Comparison of ENCODE assay signal across 18 mouse cellular contexts in the genomic region with DNA sequence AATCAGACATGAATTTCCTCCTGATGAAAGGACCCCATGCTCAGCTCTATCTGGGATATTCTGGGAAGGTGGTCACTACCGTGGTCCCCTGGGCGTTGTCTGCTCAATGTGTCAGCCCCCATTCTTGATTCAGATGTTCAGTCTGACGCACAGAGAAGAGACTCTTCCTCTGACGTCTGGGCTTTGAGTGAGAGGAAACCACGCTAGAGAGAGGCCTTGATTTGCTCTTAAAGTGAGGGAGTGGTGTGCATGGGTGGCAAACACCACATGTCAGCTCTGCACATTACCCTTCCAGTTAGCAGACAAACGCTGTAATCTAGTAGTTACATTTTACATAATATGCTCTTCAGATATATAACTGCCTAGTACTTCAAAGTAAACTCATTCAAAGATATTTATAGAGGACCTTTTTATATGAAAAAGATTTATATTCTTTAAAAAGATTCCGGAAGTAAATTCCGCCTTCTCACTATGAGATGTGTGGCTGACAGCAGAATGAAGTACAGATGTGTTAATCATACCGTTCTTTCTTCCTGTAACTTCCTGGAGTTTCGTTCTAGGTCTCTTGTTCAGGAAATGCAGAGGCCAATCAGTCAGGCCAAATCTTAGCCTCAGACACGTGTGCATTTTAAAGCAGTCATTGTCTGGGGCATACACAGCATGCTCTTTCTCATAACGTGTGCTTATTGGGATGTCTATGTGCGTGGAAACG.
DNase-seq lines count a peak whose midpoint lies in the region; ATAC-seq and TF ChIP-seq lines count a peak whose summit lies in the region.
"Had no signal": no experiment of that assay in that cellular context is flagged by ENCODE, and none has a peak within 500 bp of the region (broad histone marks: within the 10 kb centered on the region; RNA-seq: fewer than 3 reads in every experiment).

No protein-coding gene starts in this region.

- H3K27ac ChIP-seq in heart, embryonic 16.5 days (ENCODE audit: low read length): peak overlapping the region; percentile 48; the same call in 1 of the 2 replicates
- peak overlapping the region; percentile 29; the same call in 1 of the 2 replicates for H3K27ac ChIP-seq in lung, embryonic 15.5 days
- H3K27ac ChIP-seq: hindbrain, embryonic 10.5 days; limb, embryonic 12.5 days; midbrain, embryonic 13.5 days; neural tube, embryonic 12.5 days had no signal

- H3K4me1 ChIP-seq in heart, embryonic 16.5 days (ENCODE audit: control insufficient read depth, insufficient read depth, low read length): peaks cover 10% of the 10 kb centered on the region
- peaks cover 19% of the 10 kb centered on the region for H3K4me1 ChIP-seq in lung, embryonic 15.5 days
- H3K4me1 ChIP-seq in lung, adult 2 months (ENCODE audit: control insufficient read depth, insufficient read depth, low read length): no peaks in the 10 kb centered on the region; the same call in 1 of the 2 replicates
- H3K4me1 ChIP-seq: hindbrain, embryonic 10.5 days; midbrain, embryonic 13.5 days; neural tube, embryonic 12.5 days had no signal

- no peak overlapping the region for H3K9ac ChIP-seq in heart, embryonic 16.5 days (ENCODE audit: low read length)
- no peak overlapping the region for H3K9ac ChIP-seq in lung, embryonic 15.5 days
- H3K9ac ChIP-seq: limb, embryonic 12.5 days; midbrain, embryonic 13.5 days; neural tube, embryonic 12.5 days had no signal

- H3K4me3 ChIP-seq in heart, embryonic 16.5 days (ENCODE audit: low read length): no peak overlapping the region
- H3K4me3 ChIP-seq in lung, embryonic 15.5 days: no peak overlapping the region
- no peak overlapping the region for H3K4me3 ChIP-seq in lung, adult 2 months (replicated peaks; ENCODE audit: extremely low read depth, low read depth, low read length)
- H3K4me3 ChIP-seq: hindbrain, embryonic 10.5 days; limb, embryonic 12.5 days; midbrain, embryonic 13.5 days; neural tube, embryonic 12.5 days had no signal

- no peak for TF ChIP-seq CTCF in lung, adult 2 months (IDR thresholded peaks at IDR 0.05; ENCODE audit: insufficient read depth, low read length)

- no peak for TF ChIP-seq POLR2A in lung, adult 2 months (IDR thresholded peaks at IDR 0.05; ENCODE audit: borderline replicate concordance, extremely low read depth, low read depth, low read length)

- no peak overlapping the region for H3K4me2 ChIP-seq in heart, embryonic 16.5 days (ENCODE audit: low read depth, low read length)
- H3K4me2 ChIP-seq in lung, embryonic 15.5 days: no peak overlapping the region
- H3K4me2 ChIP-seq: limb, embryonic 12.5 days; midbrain, embryonic 13.5 days; neural tube, embryonic 12.5 days had no signal

- intact Hi-C loops in heart, postnatal 10 days (cut with DNase I): no loop called here

- H3K36me3 ChIP-seq in heart, embryonic 16.5 days (ENCODE audit: control insufficient read depth, insufficient read depth): no peaks in the 10 kb centered on the region
- H3K36me3 ChIP-seq in lung, embryonic 15.5 days: no peaks in the 10 kb centered on the region
- H3K36me3 ChIP-seq: hindbrain, embryonic 10.5 days; limb, embryonic 12.5 days; midbrain, embryonic 13.5 days; neural tube, embryonic 12.5 days had no signal

- no peaks in the 10 kb centered on the region for H3K27me3 ChIP-seq in heart, embryonic 16.5 days (ENCODE audit: control insufficient read depth, insufficient read depth, low read length)
- no peaks in the 10 kb centered on the region for H3K27me3 ChIP-seq in lung, embryonic 15.5 days
- H3K27me3 ChIP-seq: limb, embryonic 12.5 days; midbrain, embryonic 13.5 days; neural tube, embryonic 12.5 days; Patski had no signal

- ATAC-seq in heart, embryonic 16.5 days (replicated peaks; ENCODE audit: extremely low read depth, insufficient read depth, low FRiP score): no peak
- ATAC-seq in lung, embryonic 15.5 days (ENCODE audit: borderline replicate concordance, extremely low read depth, low FRiP score, low TSS enrichment): peak; percentile 31; the same call in 1 of the 2 replicates
- ATAC-seq in megakaryocyte progenitor cell, adult 5-6 weeks (replicated peaks; ENCODE audit: poor library complexity): peak; percentile 42
- ATAC-seq: forebrain, embryonic 14.5 days; midbrain, embryonic 13.5 days; Patski had no signal

- no peaks in the 10 kb centered on the region for H3K9me3 ChIP-seq in heart, embryonic 16.5 days (replicated peaks; ENCODE audit: control insufficient read depth, low read length)
- H3K9me3 ChIP-seq in lung, embryonic 15.5 days: no peaks in the 10 kb centered on the region
- H3K9me3 ChIP-seq: hindbrain, embryonic 10.5 days; limb, embryonic 12.5 days; midbrain, embryonic 13.5 days; neural tube, embryonic 12.5 days had no signal

- 44% methylated on average over 14 of the region's 14 CpGs for WGBS in heart, embryonic 16.5 days
- WGBS in lung, embryonic 15.5 days: 38% methylated on average over 14 of the region's 14 CpGs
- 30% methylated on average over 14 of the region's 14 CpGs for WGBS in lung, adult 2 months

- no peak for DNase-seq in heart, postnatal 10 days
- no peak for DNase-seq in lung, adult 2 months
- DNase-seq in brain, adult 2 months (ENCODE audit: low read depth, low spot score): peak; percentile 68
- DNase-seq in ovary, postnatal 36 days (ENCODE audit: low spot score): no peak
- DNase-seq: cerebellum, adult 9-10 months; gastrocnemius, postnatal 10 days; kidney, postnatal 36 days; lung, postnatal 14 days; thymus, postnatal 14 days had no signal
